Mouse (Mus musculus): Measurements from ENCODE around the gene Cherp.

Cherp gene

DNA sequence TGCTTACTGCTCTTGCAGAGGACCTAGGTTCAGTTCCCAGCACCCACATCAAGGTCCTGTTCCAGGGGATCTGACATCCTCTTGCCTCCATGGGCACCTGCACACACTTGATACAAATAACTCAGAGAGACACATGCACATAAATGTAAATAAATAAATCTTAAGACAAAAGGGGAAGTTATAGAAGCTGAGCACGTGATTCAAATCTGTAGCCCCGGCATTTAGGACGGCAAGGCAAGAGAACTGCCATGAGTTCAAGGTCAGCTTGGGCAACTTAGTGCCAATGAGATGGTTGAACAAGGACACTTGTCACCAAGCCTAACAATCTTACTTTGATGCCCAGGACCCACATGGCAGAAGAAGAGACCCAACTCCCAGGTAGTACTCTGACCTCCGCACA lies 57.0 kb downstream of the Cherp start:
- DNase-seq (ENCODE audit: low spot score in 2 of 2) = no peak

- DNase-seq (ENCODE audit: low spot score in 2 of 2) = no peak
Measured at GRCm38 (mm10) chr8:72415252-72415651, 59.8 kb downstream of the Cherp start.

DNA sequence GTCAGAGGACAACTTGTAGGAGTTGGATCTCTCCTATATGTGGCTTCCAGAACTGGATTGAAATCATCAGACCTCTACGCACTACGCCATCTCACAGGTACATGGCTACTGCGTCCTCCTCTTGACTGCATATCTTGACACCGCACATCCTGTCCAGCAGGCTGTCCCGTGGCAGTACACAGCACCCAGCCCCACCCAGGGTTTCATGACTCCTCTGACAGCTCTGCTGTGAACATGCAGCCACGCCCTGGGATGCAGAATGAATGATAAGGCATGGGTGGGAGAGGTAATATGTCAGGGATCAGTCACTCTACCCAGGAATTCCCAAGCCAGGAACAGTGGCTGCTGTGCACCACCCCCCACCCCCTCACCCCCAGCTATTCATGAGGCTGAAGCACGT lies 61.2 kb downstream of the Cherp start:
- DNase-seq (ENCODE audit: low spot score in 2 of 2) = no peak
